Mouse (Mus musculus) MEL (cell line): Measurements from ENCODE around the gene Tcf15. TPM values are rescaled to one million over a fixed set of nuclear protein-coding genes. Genes with fewer than 3 reads are reported as not detected.
A peak's percentile ranks its signal among the peaks of the same experiment; 100 is the strongest.

Experiments used
- DNase-seq: peaks from one replicate; pipeline ENCODE4 v3.0.0; 2011; ENCODE audit warnings: low read depth, low spot score
- H3K27ac ChIP-seq: 2 replicates; pipeline ENCODE4 v1.5.1; 2012; ENCODE audit warnings: low read depth, mild to moderate bottlenecking, control low read depth, low read length, moderate library complexity; ENCODE audit not compliant: control insufficient read depth
- H3K27me3 ChIP-seq, 2 experiments: fragments of 150-350 bp in 1 of 2; sonication (generic) in 1 of 2; 2 replicates each; pipeline ENCODE4 v1.6.1; 2012; ENCODE audit warnings: low read length in 2 of 2, mild to moderate bottlenecking in 2 of 2, improper control_type of control experiment in 1 of 2, moderate library complexity in 1 of 2; ENCODE audit not compliant: insufficient read depth in 2 of 2, control insufficient read depth in 1 of 2
- H3K36me3 ChIP-seq, 2 experiments: 2 replicates each; pipeline ENCODE4 v1.6.1; 2012 to 2014; ENCODE audit warnings: low read length in 2 of 2, improper control_type of control experiment in 1 of 2, inconsistent platforms in 1 of 2, mild to moderate bottlenecking in 1 of 2; ENCODE audit not compliant: insufficient read depth in 2 of 2, control insufficient read depth in 1 of 2
- H3K4me1 ChIP-seq, 2 experiments: fragments of 150-350 bp in 1 of 2; sonication (generic) in 1 of 2; 2 replicates each; pipeline ENCODE4 v1.6.1; 2012; ENCODE audit warnings: low read length in 2 of 2, improper control_type of control experiment in 1 of 2, mild to moderate bottlenecking in 1 of 2; ENCODE audit not compliant: insufficient read depth in 2 of 2, control insufficient read depth in 1 of 2
- H3K4me3 ChIP-seq, 2 experiments: fragments of 150-350 bp in 1 of 2; sonication (generic) in 1 of 2; 2 replicates each; pipeline ENCODE4 v1.5.1; 2012; ENCODE audit warnings: low read depth in 2 of 2, low read length in 2 of 2, mild to moderate bottlenecking in 2 of 2, moderate library complexity in 2 of 2, control low read depth in 1 of 2, improper control_type of control experiment in 1 of 2; ENCODE audit not compliant: control insufficient read depth in 1 of 2, insufficient read depth in 1 of 2
- H3K79me2 ChIP-seq: 2 replicates; pipeline ENCODE4 v1.6.1; 2012; ENCODE audit warnings: mild to moderate bottlenecking, low read length, moderate library complexity; ENCODE audit not compliant: control insufficient read depth, poor library complexity, insufficient read depth
- H3K9ac ChIP-seq: 2 replicates; pipeline ENCODE4 v1.6.1; 2012; ENCODE audit warnings: low read depth, mild to moderate bottlenecking, control low read depth, low read length, moderate library complexity; ENCODE audit not compliant: control insufficient read depth, poor library complexity, severe bottlenecking
- H3K9me3 ChIP-seq: fragments of 150-350 bp; sonication (generic); replicated peaks from 2 replicates; pipeline ENCODE4 v1.6.1; 2012; ENCODE audit warnings: mild to moderate bottlenecking, low read length, improper control_type of control experiment, moderate library complexity; ENCODE audit not compliant: insufficient read depth
- BHLHE40 ChIP-seq: IDR thresholded peaks from 2 replicates; pipeline ENCODE4 v1.6.1; 2012; ENCODE audit warnings: low read depth, mild to moderate bottlenecking, inconsistent platforms, low read length, improper control_type of control experiment, borderline replicate concordance
- CHD1 ChIP-seq: IDR thresholded peaks from 2 replicates; pipeline ENCODE4 v1.6.1; 2012; ENCODE audit warnings: low read depth, mild to moderate bottlenecking, inconsistent platforms, low read length, improper control_type of control experiment
- CTCF ChIP-seq, 3 experiments: IDR thresholded peaks in 2 of 3; conservative IDR thresholded peaks in 1 of 3; 2 replicates each; pipeline ENCODE4 v1.5.1; 2011 to 2012; ENCODE audit warnings: low read length in 3 of 3, low read depth in 2 of 3, mild to moderate bottlenecking in 2 of 3, improper control_type of control experiment in 1 of 3, inconsistent platforms in 1 of 3, mixed read lengths in 1 of 3, moderate library complexity in 1 of 3; ENCODE audit not compliant: control insufficient read depth in 1 of 3, insufficient read depth in 1 of 3, poor library complexity in 1 of 3, severe bottlenecking in 1 of 3
- ELF1 ChIP-seq: IDR thresholded peaks from 2 replicates; pipeline ENCODE4 v1.6.1; 2014; ENCODE audit warnings: low read depth, mild to moderate bottlenecking, inconsistent platforms, low read length, improper control_type of control experiment, moderate library complexity
- ETS1 ChIP-seq: IDR thresholded peaks from 2 replicates; pipeline ENCODE4 v1.6.1; 2012; ENCODE audit warnings: low read depth, mild to moderate bottlenecking, inconsistent platforms, low read length, improper control_type of control experiment, moderate library complexity
- GABPA ChIP-seq: IDR thresholded peaks from 2 replicates; pipeline ENCODE4 v1.6.1; 2012; ENCODE audit warnings: low read depth, mild to moderate bottlenecking, inconsistent platforms, low read length, improper control_type of control experiment, moderate library complexity
- GATA1 ChIP-seq: IDR thresholded peaks from 2 replicates; pipeline ENCODE4 v1.6.1; 2011; ENCODE audit warnings: low read depth, low read length, improper control_type of control experiment
- HCFC1 ChIP-seq: IDR thresholded peaks from 2 replicates; pipeline ENCODE4 v1.6.1; 2012; ENCODE audit warnings: low read depth, mild to moderate bottlenecking, inconsistent platforms, low read length, improper control_type of control experiment, moderate library complexity
- KAT2A ChIP-seq: conservative IDR thresholded peaks from 2 replicates; pipeline ENCODE4 v1.6.1; 2012; ENCODE audit warnings: low read depth, low read length, improper control_type of control experiment, inconsistent platforms
- MAFK ChIP-seq: IDR thresholded peaks from 2 replicates; pipeline ENCODE4 v1.6.1; 2011; ENCODE audit warnings: low read depth, mild to moderate bottlenecking, low read length, improper control_type of control experiment, borderline replicate concordance
- MEF2A ChIP-seq: IDR thresholded peaks from 2 replicates; pipeline ENCODE4 v1.6.1; 2014; ENCODE audit warnings: low read depth, mild to moderate bottlenecking, inconsistent platforms, low read length, improper control_type of control experiment; ENCODE audit not compliant: poor library complexity, insufficient replicate concordance, severe bottlenecking; ENCODE audit errors: extremely low read depth
- MXI1 ChIP-seq: IDR thresholded peaks from 2 replicates; pipeline ENCODE4 v1.6.1; 2011; ENCODE audit warnings: mild to moderate bottlenecking, low read depth, low read length, improper control_type of control experiment
- MYB ChIP-seq: IDR thresholded peaks from 2 replicates; pipeline ENCODE4 v1.6.1; 2011; ENCODE audit warnings: mild to moderate bottlenecking, low read depth, low read length, improper control_type of control experiment
- NELFE ChIP-seq: IDR thresholded peaks from 2 replicates; pipeline ENCODE4 v1.6.1; 2011; ENCODE audit warnings: low read depth, low read length, improper control_type of control experiment
- POLR2AphosphoS5 ChIP-seq: IDR thresholded peaks from 2 replicates; pipeline ENCODE4 v1.6.1; 2012; ENCODE audit warnings: low read depth, borderline replicate concordance, mild to moderate bottlenecking, inconsistent platforms, low read length, moderate library complexity, mixed read lengths
- RAD21 ChIP-seq: IDR thresholded peaks from 2 replicates; pipeline ENCODE4 v1.6.1; 2011; ENCODE audit warnings: mild to moderate bottlenecking, low read depth, low read length, improper control_type of control experiment
- SIN3A ChIP-seq: IDR thresholded peaks from 2 replicates; pipeline ENCODE4 v1.6.1; 2012; ENCODE audit warnings: low read length, improper control_type of control experiment, inconsistent platforms
- SMC3 ChIP-seq: IDR thresholded peaks from 2 replicates; pipeline ENCODE4 v1.6.1; 2011; ENCODE audit warnings: low read depth, low read length, improper control_type of control experiment
- ZC3H11A ChIP-seq: IDR thresholded peaks from 2 replicates; pipeline ENCODE4 v1.6.1; 2012; ENCODE audit warnings: low read depth, mild to moderate bottlenecking, inconsistent platforms, low read length, improper control_type of control experiment
- ZMIZ1 ChIP-seq: IDR thresholded peaks from 2 replicates; pipeline ENCODE4 v1.6.1; 2012; ENCODE audit warnings: low read depth, mild to moderate bottlenecking, inconsistent platforms, low read length, improper control_type of control experiment, moderate library complexity
- ZNF384 ChIP-seq: IDR thresholded peaks from 2 replicates; pipeline ENCODE4 v1.6.1; 2012; ENCODE audit warnings: low read depth, mild to moderate bottlenecking, inconsistent platforms, low read length, improper control_type of control experiment
- polyA plus RNA-seq, 2 experiments: library from polyadenylated mRNA; stranded (reverse) in 1 of 2; unstranded in 1 of 2; fragments of >175 nt in 1 of 2; fragments of >200 nt in 1 of 2; gene quantifications; 2 replicates each; pipeline versions ENCODE4 v1.2.1 to v1.2.4; 2012; ENCODE audit warnings: low replicate concordance in 2 of 2, low read depth in 1 of 2; ENCODE audit not compliant: insufficient read length in 2 of 2, insufficient read depth in 1 of 2, missing spikeins in 1 of 2
- total RNA-seq: library from RNA; depleted of rRNA; stranded (reverse); fragments of 300-350 nt; gene quantifications from 2 replicates; pipeline ENCODE4 v1.2.3, GENCODE M21; 2012; rRNA removed

Gene Tcf15
- total and polyA plus RNA-seq, 3 experiments: not detected

DNA sequence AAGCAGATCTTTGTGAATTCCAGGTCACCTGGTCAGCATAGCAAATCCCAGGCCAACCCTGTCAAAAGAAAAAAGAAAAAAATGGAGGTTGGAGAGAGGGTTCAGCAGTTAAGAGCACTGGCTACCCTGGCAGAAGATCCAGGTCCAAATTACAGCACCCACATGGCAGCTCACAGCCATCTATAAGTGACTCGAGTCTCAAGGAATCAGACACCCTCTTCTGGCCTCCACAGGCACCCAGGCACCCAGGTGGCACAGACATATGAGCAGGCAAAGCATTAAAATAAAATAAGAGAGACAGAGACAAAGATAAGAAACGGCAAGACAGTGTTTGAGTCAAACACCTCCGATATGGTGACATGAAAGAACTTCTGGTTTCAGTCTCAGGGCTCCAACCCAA lies 53.5 kb downstream of the Tcf15 start:
- Histone ChIP-seq H3K9me3 (no peaks in the 10 kb centered on the region), H3K36me3 (no peaks in the 10 kb centered on the region), H3K79me2 (no peaks in the 10 kb centered on the region), H3K4me1 (peaks cover 7 to 18% of the 10 kb centered on the region in 2 experiments), H3K9ac (no peak overlapping the region), H3K27me3 (no peaks in the 10 kb centered on the region; a peak in 1 of 4 replicates), H3K4me3 (peak overlapping the region in 1 of 2 experiments; percentile 44; a peak in 1 of 4 replicates), H3K27ac (no peak overlapping the region)
- DNase-seq: no peak
- TF ChIP-seq ELF1: no peak
- no peak for TF ChIP-seq KAT2A
- no peak for TF ChIP-seq POLR2AphosphoS5
- no peak for TF ChIP-seq ZMIZ1
- no peak for TF ChIP-seq SIN3A
- no peak for TF ChIP-seq MXI1
- TF ChIP-seq ETS1: no peak
- no peak for TF ChIP-seq SMC3
- no peak for TF ChIP-seq HCFC1
- no peak for TF ChIP-seq MAFK
- TF ChIP-seq NELFE: no peak

DNA sequence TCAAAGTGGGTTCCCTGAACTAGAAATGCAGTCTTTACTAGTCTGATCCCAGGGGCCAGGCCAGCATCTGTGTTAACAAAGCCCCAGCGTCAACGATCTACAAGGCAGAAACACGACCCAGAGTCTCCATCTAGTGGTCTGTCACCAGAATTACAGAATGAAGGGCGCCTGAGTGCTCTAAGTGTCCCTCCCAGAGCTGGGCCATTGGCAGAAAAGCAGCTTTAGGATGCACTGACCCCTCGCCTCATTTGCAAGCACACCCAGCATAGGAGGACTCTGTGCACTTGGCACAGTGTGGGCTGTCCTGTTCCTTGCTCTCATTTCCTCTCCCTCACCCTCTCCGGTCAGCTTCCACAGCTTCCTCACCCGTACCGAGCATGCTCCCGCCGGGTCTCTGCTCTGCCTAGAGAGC lies 53.9 kb downstream of the Tcf15 start:
- DNase-seq: peak; percentile 89
- no peaks in the 10 kb centered on the region for H3K79me2 ChIP-seq
- H3K27ac ChIP-seq: no peak overlapping the region
- TF ChIP-seq ZC3H11A (peak; percentile 96), POLR2AphosphoS5 (no peak), MXI1 (no peak), RAD21 (peak; percentile 96), MEF2A (no peak), MYB (no peak), GABPA (no peak), SIN3A (peak; percentile 78), SMC3 (peak; percentile 98), GATA1 (peak; percentile 12; the same call in 1 of the 2 replicates), ZNF384 (no peak), BHLHE40 (peak; percentile 59; the same call in 1 of the 2 replicates), CHD1 (no peak), ZMIZ1 (no peak), ETS1 (no peak), CTCF (IDR thresholded peaks at IDR 0.05 in 2 of 3, conservative IDR thresholded peaks at IDR 0.05 in 1 of 3; ENCODE audit: control insufficient read depth in 1 of 3, insufficient read depth in 1 of 3, low read depth in 2 of 3, low read length in 3 of 3, poor library complexity in 1 of 3, severe bottlenecking in 1 of 3) (peak; percentile 76 to 97 (median 83))
- peak overlapping the region in 1 of 2 experiments; percentile 44; a peak in 1 of 4 replicates for H3K4me3 ChIP-seq
- peaks cover 7 to 18% of the 10 kb centered on the region in 2 experiments for H3K4me1 ChIP-seq
- H3K9ac ChIP-seq: no peak overlapping the region
- H3K9me3 ChIP-seq: no peaks in the 10 kb centered on the region
- H3K36me3 ChIP-seq: no peaks in the 10 kb centered on the region
- H3K27me3 ChIP-seq: no peaks in the 10 kb centered on the region; a peak in 1 of 4 replicates

Other genes with a start within 250 kb of the Tcf15 start
- not detected in 2 replicates for gene Angpt4, start 232.4 kb upstream of the Tcf15 start, total RNA-seq
- gene Angpt4, start 232.4 kb upstream of the Tcf15 start, polyA plus RNA-seq: not detected
- gene Fam110a, start 163.3 kb upstream of the Tcf15 start, total RNA-seq: 5.7 TPM in 2 replicates
- 10 to 100 TPM in 1 of 2 experiments, not detected in 1; 10.8 TPM for gene Fam110a, start 163.3 kb upstream of the Tcf15 start, polyA plus RNA-seq
- 11.1 and 14.8 TPM in 2 replicates for gene Slc52a3, start 147.1 kb upstream of the Tcf15 start, total RNA-seq
- 10 to 100 TPM in 1 of 2 experiments, not detected in 1; 17.0 TPM for gene Slc52a3, start 147.1 kb upstream of the Tcf15 start, polyA plus RNA-seq
- not detected in 2 replicates for gene Scrt2, start 62.0 kb upstream of the Tcf15 start, total RNA-seq
- not detected for gene Scrt2, start 62.0 kb upstream of the Tcf15 start, polyA plus RNA-seq
- 27.4 and 31.3 TPM in 2 replicates for gene Srxn1, start 38.0 kb upstream of the Tcf15 start, total RNA-seq
- gene Srxn1, start 38.0 kb upstream of the Tcf15 start, polyA plus RNA-seq: 10 to 100 TPM in 1 of 2 experiments, not detected in 1; 48.6 TPM
- 130 and 140 TPM in 2 replicates for gene Csnk2a1, start 83.3 kb downstream of the Tcf15 start, total RNA-seq
- gene Csnk2a1, start 83.3 kb downstream of the Tcf15 start, polyA plus RNA-seq: 10 to 100 TPM in 1 of 2 experiments, not detected in 1; 88.5 TPM
- gene Tbc1d20, start 150.3 kb downstream of the Tcf15 start, total RNA-seq: 19.2 and 19.6 TPM in 2 replicates
- 10 to 100 TPM in 1 of 2 experiments, not detected in 1; 31.4 TPM for gene Tbc1d20, start 150.3 kb downstream of the Tcf15 start, polyA plus RNA-seq
- 84.9 and 90.9 TPM in 2 replicates for gene Rbck1, start 189.1 kb downstream of the Tcf15 start, total RNA-seq
- gene Rbck1, start 189.1 kb downstream of the Tcf15 start, polyA plus RNA-seq: 100 to 1,000 TPM in 1 of 2 experiments, 10 to 100 TPM in 1; 92.1 to 162 TPM
- gene Trib3, start 200.5 kb downstream of the Tcf15 start, total RNA-seq: 6.1 and 62.9 TPM in 2 replicates
- 10 to 100 TPM in 1 of 2 experiments, not detected in 1; 34.9 TPM for gene Trib3, start 200.5 kb downstream of the Tcf15 start, polyA plus RNA-seq
- not detected in 2 replicates for gene Nrsn2, start 233.1 kb downstream of the Tcf15 start, total RNA-seq
- gene Nrsn2, start 233.1 kb downstream of the Tcf15 start, polyA plus RNA-seq: not detected